Mouse (Mus musculus) heart, adult 18-20 months (tissue): ENCODE measurements around the gene Ccdc105. TPM values are rescaled to one million over a fixed set of nuclear protein-coding genes. Genes with fewer than 3 reads are reported as not detected.

ENCODE experiments used
- DNase-seq, 2 experiments: peaks; one replicate each; pipeline ENCODE4 v3.0.0; 2021 to 2022; ENCODE audit warnings: mixed read lengths in 1 of 2
- total RNA-seq, 2 experiments: library from RNA; stranded (reverse); gene quantifications; 2 replicates each; pipeline ENCODE4 v1.2.3; 2021

Gene Ccdc105
- total RNA-seq, 2 experiments from 2014 or later: not detected

DNA sequence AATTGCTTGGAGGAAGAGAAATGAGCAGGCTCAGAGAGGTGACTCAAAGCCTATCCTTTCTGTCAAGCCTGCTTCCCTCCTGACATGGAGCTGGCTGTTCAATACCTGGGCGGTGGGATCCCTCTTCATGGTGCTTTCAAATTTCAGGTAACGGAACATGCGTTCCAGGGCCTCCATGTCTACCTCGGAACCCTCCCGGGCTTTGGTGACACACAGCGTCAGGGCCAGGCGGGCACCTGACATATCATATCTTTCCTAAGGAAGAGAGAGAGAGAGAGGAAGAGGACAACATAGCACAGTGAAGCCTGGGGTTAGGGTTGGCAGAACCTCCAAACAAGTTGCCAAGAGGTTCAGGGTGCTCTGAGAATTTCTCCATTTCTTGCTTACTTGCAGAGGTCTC is 37.7 kb downstream of the Ccdc105 start:
- DNase-seq: no peak

GRCm38 (mm10) chr10:78714129-78714528 is 38.7 kb downstream of the Ccdc105 start:
- no peak for DNase-seq

GRCm38 (mm10) chr10:78710706-78711105 is 42.2 kb downstream of the Ccdc105 start:
- DNase-seq: no peak

DNA sequence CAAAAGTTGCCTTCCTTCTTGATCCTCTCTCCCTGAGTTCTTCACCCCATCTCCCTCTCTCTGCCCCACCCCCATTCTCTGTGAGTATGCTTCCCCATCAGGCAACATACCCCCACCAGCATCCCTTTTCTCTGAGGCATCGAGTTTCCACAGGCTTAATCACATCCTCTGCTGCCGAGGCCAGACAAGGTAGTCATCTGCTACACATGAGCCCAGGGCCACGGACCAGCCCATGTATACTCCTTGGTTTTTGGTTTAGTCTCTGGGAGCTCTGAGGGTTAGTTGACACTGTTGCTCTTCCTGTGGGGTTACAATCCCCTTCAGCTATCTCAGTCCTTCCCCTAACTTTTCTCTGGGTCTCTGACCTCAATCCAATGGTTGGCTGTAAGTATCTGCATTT is 52.0 kb downstream of the Ccdc105 start:
- no peak for DNase-seq

Other genes with a start within 250 kb of the Ccdc105 start
- not detected for gene Olfr1358, start 235.6 kb downstream of the Ccdc105 start, total RNA-seq
- gene Ilvbl, start 178.7 kb downstream of the Ccdc105 start, total RNA-seq: 10 to 100 TPM; 31.6 to 40.5 TPM
- 10 to 100 TPM; 11.0 to 11.5 TPM for gene Syde1, start 161.1 kb downstream of the Ccdc105 start, total RNA-seq
- gene Olfr1357, start 135.0 kb downstream of the Ccdc105 start, total RNA-seq: not detected
- gene Casp14, start 34.8 kb downstream of the Ccdc105 start, total RNA-seq: not detected
- not detected for gene Slc1a6, start 27.4 kb upstream of the Ccdc105 start, total RNA-seq
- gene Olfr1356, start 99.1 kb upstream of the Ccdc105 start, total RNA-seq: not detected
- gene Olfr1355, start 122.5 kb upstream of the Ccdc105 start, total RNA-seq: not detected
- gene Olfr1354, start 160.1 kb upstream of the Ccdc105 start, total RNA-seq: not detected
- gene Olfr8, start 197.6 kb upstream of the Ccdc105 start, total RNA-seq: not detected
- gene Olfr1353, start 210.2 kb upstream of the Ccdc105 start, total RNA-seq: not detected
- gene Olfr1352, start 228.0 kb upstream of the Ccdc105 start, total RNA-seq: not detected